Mouse (Mus musculus) embryonic facial prominence, embryonic 11.5 days (tissue): ENCODE results near the gene Srm. TPM values are rescaled to one million over a fixed set of nuclear protein-coding genes. Genes with fewer than 3 reads are reported as not detected.

ENCODE experiments used
- ATAC-seq: fragments of 200-750 bp; cut with Nextera tagmentation; replicated peaks from 2 replicates; pipeline ENCODE4 v1.8.0; 2017; ENCODE audit warnings: low read depth; ENCODE audit not compliant: insufficient number of reproducible peaks, low FRiP score, low TSS enrichment
- DNase-seq: peaks from one replicate; pipeline ENCODE4 v3.0.0-alpha.2; 2015; ENCODE audit warnings: low spot score
- H3K27ac ChIP-seq: fragments of 300-500 bp; sonication (generic); replicated peaks from 2 replicates; pipeline ENCODE4 v1.5.1; 2014; ENCODE audit warnings: mild to moderate bottlenecking, low read depth, low read length, control low read depth
- H3K27me3 ChIP-seq: fragments of 300-500 bp; sonication (generic); 2 replicates; pipeline ENCODE4 v1.6.1; 2014; ENCODE audit warnings: mild to moderate bottlenecking, low read length, moderate library complexity, mixed read lengths; ENCODE audit not compliant: control insufficient read depth, insufficient read depth
- H3K36me3 ChIP-seq: fragments of 300-500 bp; sonication (generic); replicated peaks from 2 replicates; pipeline ENCODE4 v1.6.1; 2014; ENCODE audit warnings: low read depth, mild to moderate bottlenecking, low read length, moderate library complexity, mixed read lengths; ENCODE audit not compliant: control insufficient read depth, insufficient read depth
- H3K4me1 ChIP-seq: fragments of 300-500 bp; sonication (generic); 2 replicates; pipeline ENCODE4 v1.6.1; 2014; ENCODE audit warnings: low read length, mixed read lengths; ENCODE audit not compliant: control insufficient read depth, insufficient read depth
- H3K4me2 ChIP-seq: fragments of 300-500 bp; sonication (generic); 2 replicates; pipeline ENCODE4 v1.6.1; 2014; ENCODE audit warnings: low read depth, mild to moderate bottlenecking, control low read depth, low read length, moderate library complexity
- H3K4me3 ChIP-seq: fragments of 300-500 bp; sonication (generic); 2 replicates; pipeline ENCODE4 v1.5.1; 2014; ENCODE audit warnings: low read depth, low read length, control low read depth
- H3K9ac ChIP-seq: fragments of 300-500 bp; sonication (generic); replicated peaks from 2 replicates; pipeline ENCODE4 v1.6.1; 2014; ENCODE audit warnings: mild to moderate bottlenecking, control low read depth, low read length
- H3K9me3 ChIP-seq: fragments of 300-500 bp; sonication (generic); replicated peaks from 2 replicates; pipeline ENCODE4 v1.6.1; 2016; ENCODE audit warnings: mild to moderate bottlenecking, low read length, inconsistent platforms, mixed read lengths; ENCODE audit not compliant: control insufficient read depth
- WGBS: fragments of 180-500 bp; shearing (Covaris S2); extraction: QIAGEN DNeasy Blood & Tissue Kit; methylation state at CpG from one replicate; pipeline ENCODE4 v1.1.7; 2014; 5-methylcytosine and 5-hydroxymethylcytosine counted together
- polyA plus RNA-seq: library from polyadenylated mRNA; unstranded; fragments of >200 nt; fragmentation: Nextera tagmentation; extraction: Ambion mirVana; gene quantifications from 2 replicates; pipeline ENCODE4 v1.2.1, GENCODE M21; 2014

The Srm gene
- polyA plus RNA-seq, 1 experiment from 2014 or later: 172 TPM

GRCm38 (mm10) chr4:148632013-148632692, 40.9 kb downstream of the Srm start:
- no peaks in the 10 kb centered on the region for H3K9me3 ChIP-seq
- H3K4me2 ChIP-seq: no peak overlapping the region
- no peaks in the 10 kb centered on the region for H3K36me3 ChIP-seq
- 72% methylated on average over 3 of the region's 3 CpGs for WGBS
- ATAC-seq (no peak), DNase-seq (no peak)
- H3K4me1 ChIP-seq: no peaks in the 10 kb centered on the region
- no peak overlapping the region for H3K4me3 ChIP-seq
- H3K9ac ChIP-seq: no peak overlapping the region
- no peak overlapping the region for H3K27ac ChIP-seq
- H3K27me3 ChIP-seq: no peaks in the 10 kb centered on the region

- WGBS: 83% methylated on average over 2 of the region's 2 CpGs
- no peak for ATAC-seq
- no peaks in the 10 kb centered on the region for H3K9me3 ChIP-seq
Observed at GRCm38 (mm10) chr4:148633395-148634061, 42.2 kb downstream of the Srm start.

GRCm38 (mm10) chr4:148635309-148635708, 44.0 kb downstream of the Srm start:
- Histone ChIP-seq H3K9ac (no peak overlapping the region), H3K4me1 (no peaks in the 10 kb centered on the region), H3K36me3 (no peaks in the 10 kb centered on the region), H3K4me2 (no peak overlapping the region), H3K27ac (no peak overlapping the region), H3K27me3 (no peaks in the 10 kb centered on the region), H3K4me3 (no peak overlapping the region), H3K9me3 (no peaks in the 10 kb centered on the region)
- 80% methylated on average over 2 of the region's 2 CpGs for WGBS
- ATAC-seq (0 out of 2 replicates have a peak, but pooled peaks have one; percentile 31), DNase-seq (no peak)

More at GRCm38 (mm10) chr4:148633395-148634061, 42.2 kb downstream of the Srm start:
- Histone ChIP-seq H3K4me3 (no peak overlapping the region), H3K9ac (no peak overlapping the region), H3K27ac (no peak overlapping the region), H3K4me2 (no peak overlapping the region), H3K27me3 (no peaks in the 10 kb centered on the region), H3K4me1 (no peaks in the 10 kb centered on the region), H3K36me3 (no peaks in the 10 kb centered on the region)
- DNase-seq: no peak

GRCm38 (mm10) chr4:148638302-148638701, 47.0 kb downstream of the Srm start:
- Histone ChIP-seq H3K9me3 (no peaks in the 10 kb centered on the region), H3K27me3 (no peaks in the 10 kb centered on the region), H3K27ac (no peak overlapping the region), H3K4me2 (no peak overlapping the region), H3K36me3 (no peaks in the 10 kb centered on the region), H3K4me1 (no peaks in the 10 kb centered on the region), H3K4me3 (no peak overlapping the region), H3K9ac (no peak overlapping the region)
- DNase-seq: no peak
- no peak for ATAC-seq
- WGBS: 57% methylated on average over 9 of the region's 9 CpGs

- WGBS: 86% methylated on average over 2 of the region's 2 CpGs
- no peak overlapping the region for H3K4me2 ChIP-seq
- ATAC-seq: no peak
Observed at GRCm38 (mm10) chr4:148639455-148639854, 48.2 kb downstream of the Srm start.

GRCm38 (mm10) chr4:148641121-148641520, 49.8 kb downstream of the Srm start:
- no peak overlapping the region for H3K4me3 ChIP-seq
- H3K4me1 ChIP-seq: no peaks in the 10 kb centered on the region
- H3K27ac ChIP-seq: no peak overlapping the region
- H3K27me3 ChIP-seq: no peaks in the 10 kb centered on the region
- H3K9me3 ChIP-seq: no peaks in the 10 kb centered on the region
- H3K9ac ChIP-seq: no peak overlapping the region
- 83% methylated on average over 5 of the region's 5 CpGs for WGBS
- no peak for ATAC-seq
- no peaks in the 10 kb centered on the region for H3K36me3 ChIP-seq
- H3K4me2 ChIP-seq: no peak overlapping the region
- DNase-seq: no peak

More at GRCm38 (mm10) chr4:148639455-148639854, 48.2 kb downstream of the Srm start:
- Histone ChIP-seq H3K9ac (no peak overlapping the region), H3K4me3 (no peak overlapping the region), H3K27me3 (no peaks in the 10 kb centered on the region), H3K36me3 (no peaks in the 10 kb centered on the region), H3K9me3 (no peaks in the 10 kb centered on the region), H3K4me1 (no peaks in the 10 kb centered on the region), H3K27ac (no peak overlapping the region)
- DNase-seq: no peak

GRCm38 (mm10) chr4:148643291-148644156, 52.2 kb downstream of the Srm start, which contains the start of gene Gm572:
Gene Gm572, plus strand, starts transcription at chr4:148643317.
- no peaks in the 10 kb centered on the region for H3K36me3 ChIP-seq
- DNase-seq (no peak), ATAC-seq (no peak)
- H3K4me3 ChIP-seq: no peak within 1 kb of the TSS
- no peak within 1 kb of the TSS for H3K27ac ChIP-seq
- no peaks in the 10 kb centered on the region for H3K4me1 ChIP-seq
- no peaks in the 10 kb centered on the region for H3K27me3 ChIP-seq
- H3K9me3 ChIP-seq: no peaks in the 10 kb centered on the region
- WGBS: 64% methylated on average over 15 of the region's 15 CpGs
- H3K9ac ChIP-seq: no peak within 1 kb of the TSS
- H3K4me2 ChIP-seq: no peak within 1 kb of the TSS
